Mouse (Mus musculus) neural tube, embryonic 14.5 days (tissue): ENCODE results near the gene Slc25a44. TPM values are rescaled to one million over a fixed set of nuclear protein-coding genes. Genes with fewer than 3 reads are reported as not detected.
"Not testable (repeated sequence)": the region's sequence is repeated elsewhere in the genome, so short reads cannot be mapped to it uniquely, and the experiment has no call there.

Source experiments
- ATAC-seq: fragments of 200-750 bp; cut with Nextera tagmentation; 2 replicates; pipeline ENCODE4 v1.8.0; 2017; ENCODE audit warnings: low read depth, mild to moderate bottlenecking, moderate TSS enrichment, moderate library complexity
- H3K27ac ChIP-seq: fragments of 300-500 bp; sonication (generic); 2 replicates; pipeline ENCODE4 v1.5.1; 2014; ENCODE audit warnings: low read depth, mild to moderate bottlenecking, control low read depth, low read length, moderate library complexity, mixed read lengths
- H3K27me3 ChIP-seq: fragments of 300-500 bp; sonication (generic); 2 replicates; pipeline ENCODE4 v1.6.1; 2014; ENCODE audit warnings: low read length; ENCODE audit not compliant: control insufficient read depth, insufficient read depth
- H3K36me3 ChIP-seq: fragments of 300-500 bp; sonication (generic); 2 replicates; pipeline ENCODE4 v1.6.1; 2014; ENCODE audit warnings: low read length, mixed read lengths; ENCODE audit not compliant: control insufficient read depth, insufficient read depth
- H3K4me1 ChIP-seq: fragments of 300-500 bp; sonication (generic); 2 replicates; pipeline ENCODE4 v1.6.1; 2014; ENCODE audit warnings: low read length; ENCODE audit not compliant: control insufficient read depth, insufficient read depth
- H3K4me2 ChIP-seq: fragments of 300-500 bp; sonication (generic); 2 replicates; pipeline ENCODE4 v1.6.1; 2014; ENCODE audit warnings: mild to moderate bottlenecking, low read depth, low read length, control low read depth
- H3K4me3 ChIP-seq: fragments of 300-500 bp; sonication (generic); 2 replicates; pipeline ENCODE4 v1.5.1; 2014; ENCODE audit warnings: low read depth, low read length, control low read depth, mixed read lengths
- H3K9ac ChIP-seq: fragments of 300-500 bp; sonication (generic); replicated peaks from 2 replicates; pipeline ENCODE4 v1.6.1; 2014; ENCODE audit warnings: low read depth, mild to moderate bottlenecking, control low read depth, low read length, mixed read lengths
- H3K9me3 ChIP-seq: fragments of 300-500 bp; sonication (generic); 2 replicates; pipeline ENCODE4 v1.6.1; 2016; ENCODE audit warnings: low read length; ENCODE audit not compliant: control insufficient read depth
- WGBS: fragments of 180-500 bp; shearing (Covaris S2); extraction: QIAGEN DNeasy Blood & Tissue Kit; methylation state at CpG from one replicate; pipeline ENCODE4 v1.1.7; 2014; 5-methylcytosine and 5-hydroxymethylcytosine counted together
- polyA plus RNA-seq: library from polyadenylated mRNA; unstranded; fragments of >200 nt; fragmentation: Nextera tagmentation; extraction: Ambion mirVana; gene quantifications from 2 replicates; pipeline ENCODE4 v1.2.1, GENCODE M21; 2014

Slc25a44 gene
- polyA plus RNA-seq, 1 experiment from 2014 or later = 40.8 TPM

GRCm38 (mm10) chr3:88368511-88368910 lies 56.4 kb downstream of the Slc25a44 start:
- WGBS = 94% methylated on average over 7 of the region's 7 CpGs
- not testable (repeated sequence) for H3K4me3 ChIP-seq, H3K27ac ChIP-seq, H3K4me2 ChIP-seq, ATAC-seq, H3K4me1 ChIP-seq, H3K9me3 ChIP-seq, H3K36me3 ChIP-seq, H3K27me3 ChIP-seq, H3K9ac ChIP-seq

- WGBS = 46% methylated on average over 3 of the region's 7 CpGs
- not testable (repeated sequence) for H3K9me3 ChIP-seq, H3K4me2 ChIP-seq, H3K4me3 ChIP-seq, H3K27me3 ChIP-seq, H3K27ac ChIP-seq, H3K36me3 ChIP-seq, H3K4me1 ChIP-seq, H3K9ac ChIP-seq
- peak; percentile 48; the same call in 1 of the 2 replicates for ATAC-seq
Observed at GRCm38 (mm10) chr3:88367517-88367916, 57.4 kb downstream of the Slc25a44 start.

- not testable (repeated sequence) for H3K4me2 ChIP-seq, H3K27ac ChIP-seq, H3K27me3 ChIP-seq, H3K9me3 ChIP-seq, H3K4me1 ChIP-seq, H3K4me3 ChIP-seq, H3K36me3 ChIP-seq, H3K9ac ChIP-seq
- peak; percentile 84 for ATAC-seq
- WGBS = 4% methylated on average over 20 of the region's 22 CpGs
Observed at GRCm38 (mm10) chr3:88366830-88367428, 58.0 kb downstream of the Slc25a44 start.

- no peak overlapping the region for H3K4me2 ChIP-seq
- H3K36me3 ChIP-seq = peaks cover 10% of the 10 kb centered on the region
- no peaks in the 10 kb centered on the region for H3K27me3 ChIP-seq
- H3K9ac ChIP-seq = no peak overlapping the region
- no peak overlapping the region for H3K27ac ChIP-seq
- 44% methylated on average over 34 of the region's 34 CpGs for WGBS
- ATAC-seq = peak; percentile 20; the same call in 1 of the 2 replicates
- H3K4me1 ChIP-seq = no peaks in the 10 kb centered on the region
- H3K4me3 ChIP-seq = no peak overlapping the region
- no peaks in the 10 kb centered on the region for H3K9me3 ChIP-seq
Observed at GRCm38 (mm10) chr3:88365705-88366361, 59.1 kb downstream of the Slc25a44 start.

GRCm38 (mm10) chr3:88364337-88364736 lies 60.6 kb downstream of the Slc25a44 start, which contains the start of gene Paqr6:
TSS of gene Paqr6 (plus strand) at chr3:88364584.
- 3% methylated on average over 16 of the region's 16 CpGs for WGBS
- H3K4me2 ChIP-seq = no peak within 1 kb of the TSS
- no peaks in the 10 kb centered on the region for H3K9me3 ChIP-seq
- no peak for ATAC-seq
- peaks cover 24% of the 10 kb centered on the region for H3K36me3 ChIP-seq
- no peak within 1 kb of the TSS for H3K9ac ChIP-seq
- H3K4me3 ChIP-seq = no peak within 1 kb of the TSS
- no peaks in the 10 kb centered on the region for H3K4me1 ChIP-seq
- H3K27ac ChIP-seq = no peak within 1 kb of the TSS
- no peaks in the 10 kb centered on the region for H3K27me3 ChIP-seq

- 65% methylated on average over 4 of the region's 4 CpGs for WGBS
- H3K27ac ChIP-seq = no peak overlapping the region
- H3K4me1 ChIP-seq = no peaks in the 10 kb centered on the region
- no peak overlapping the region for H3K4me2 ChIP-seq
- H3K9ac ChIP-seq = no peak overlapping the region
- peaks cover 30% of the 10 kb centered on the region for H3K36me3 ChIP-seq
- no peaks in the 10 kb centered on the region for H3K9me3 ChIP-seq
- ATAC-seq = no peak
- H3K27me3 ChIP-seq = no peaks in the 10 kb centered on the region
- no peak overlapping the region for H3K4me3 ChIP-seq
Observed at GRCm38 (mm10) chr3:88363700-88364099, 61.2 kb downstream of the Slc25a44 start.

- no peak overlapping the region for H3K27ac ChIP-seq
- H3K9ac ChIP-seq = no peak overlapping the region
- H3K4me2 ChIP-seq = no peak overlapping the region
- no peaks in the 10 kb centered on the region for H3K9me3 ChIP-seq
- no peaks in the 10 kb centered on the region for H3K27me3 ChIP-seq
- peaks cover 48% of the 10 kb centered on the region for H3K36me3 ChIP-seq
- WGBS = 86% methylated on average over 2 of the region's 2 CpGs
- H3K4me3 ChIP-seq = no peak overlapping the region
- no peaks in the 10 kb centered on the region for H3K4me1 ChIP-seq
- ATAC-seq = no peak
Observed at GRCm38 (mm10) chr3:88361612-88362313, 63.2 kb downstream of the Slc25a44 start.

- H3K27ac ChIP-seq = no peak overlapping the region
- ATAC-seq = no peak
- 88% methylated on average over 6 of the region's 6 CpGs for WGBS
- H3K4me3 ChIP-seq = no peak overlapping the region
- H3K36me3 ChIP-seq = peaks cover 55% of the 10 kb centered on the region
- no peak overlapping the region for H3K9ac ChIP-seq
- no peak overlapping the region for H3K4me2 ChIP-seq
- no peaks in the 10 kb centered on the region for H3K27me3 ChIP-seq
- H3K4me1 ChIP-seq = no peaks in the 10 kb centered on the region
- no peaks in the 10 kb centered on the region for H3K9me3 ChIP-seq
Observed at GRCm38 (mm10) chr3:88361096-88361495, 63.8 kb downstream of the Slc25a44 start.
